Mouse (Mus musculus) liver, embryonic 14.5 days (tissue): ENCODE results near the gene Wdr4. TPM values are rescaled to one million over a fixed set of nuclear protein-coding genes. Genes with fewer than 3 reads are reported as not detected.
"Not testable (repeated sequence)": the region's sequence is repeated elsewhere in the genome, so short reads cannot be mapped to it uniquely, and the experiment has no call there.

Experiments
- ATAC-seq: fragments of 200-750 bp; cut with Nextera tagmentation; 2 replicates; pipeline ENCODE4 v1.8.0; 2017; ENCODE audit warnings: moderate number of reproducible peaks, mild to moderate bottlenecking, moderate library complexity; ENCODE audit not compliant: insufficient read depth
- DNase-seq, 3 experiments: peaks; one replicate each; pipeline ENCODE4 v3.0.0-alpha.2; 2012 to 2013; ENCODE audit warnings: low read depth in 3 of 3, low spot score in 3 of 3
- H3K27ac ChIP-seq: fragments of 300-500 bp; sonication (generic); 2 replicates; pipeline ENCODE4 v1.5.1; 2014; ENCODE audit warnings: moderate library complexity, mild to moderate bottlenecking, control low read depth, inconsistent platforms
- H3K27me3 ChIP-seq: fragments of 300-500 bp; sonication (generic); 2 replicates; pipeline ENCODE4 v1.6.1; 2014; ENCODE audit warnings: mild to moderate bottlenecking, low read length, moderate library complexity; ENCODE audit not compliant: control insufficient read depth, insufficient read depth
- H3K36me3 ChIP-seq: fragments of 300-500 bp; sonication (generic); replicated peaks from 2 replicates; pipeline ENCODE4 v1.6.1; 2014; ENCODE audit warnings: low read depth; ENCODE audit not compliant: control insufficient read depth, insufficient read depth
- H3K4me1 ChIP-seq, 2 experiments: fragments of 200-500 bp in 1 of 2; fragments of 300-500 bp in 1 of 2; sonication (generic) in 1 of 2; replicated peaks; 2 replicates each; pipeline ENCODE4 v1.6.1; 2012 to 2014; ENCODE audit warnings: antibody characterized with exemption in 1 of 2, inconsistent platforms in 1 of 2, low read length in 1 of 2; ENCODE audit not compliant: control insufficient read depth in 2 of 2, insufficient read depth in 2 of 2
- H3K4me2 ChIP-seq: fragments of 300-500 bp; sonication (generic); 2 replicates; pipeline ENCODE4 v1.6.1; 2014; ENCODE audit warnings: low read depth, mild to moderate bottlenecking, control low read depth, moderate library complexity
- H3K4me3 ChIP-seq, 2 experiments: fragments of 200-500 bp in 1 of 2; fragments of 300-500 bp in 1 of 2; sonication (generic) in 1 of 2; 2 replicates each; pipeline ENCODE4 v1.5.1; 2012 to 2014; ENCODE audit warnings: low read depth in 2 of 2, low read length in 2 of 2, mild to moderate bottlenecking in 2 of 2, control low read depth in 1 of 2, inconsistent platforms in 1 of 2, moderate library complexity in 1 of 2; ENCODE audit not compliant: insufficient read depth in 1 of 2
- H3K9ac ChIP-seq: fragments of 300-500 bp; sonication (generic); replicated peaks from 2 replicates; pipeline ENCODE4 v1.6.1; 2014; ENCODE audit warnings: mild to moderate bottlenecking, control low read depth, moderate library complexity
- H3K9me3 ChIP-seq: fragments of 300-500 bp; sonication (generic); 2 replicates; pipeline ENCODE4 v1.6.1; 2016; ENCODE audit warnings: low read length, mixed read lengths; ENCODE audit not compliant: control insufficient read depth
- CTCF ChIP-seq: IDR thresholded peaks from 2 replicates; pipeline ENCODE4 v1.5.1; 2016; ENCODE audit warnings: antibody characterized with exemption, low read depth, control low read depth
- EP300 ChIP-seq: IDR thresholded peaks from 2 replicates; pipeline ENCODE4 v1.6.1; 2016; ENCODE audit warnings: antibody characterized with exemption, low read depth
- WGBS: fragments of 180-500 bp; shearing (Covaris S2); extraction: QIAGEN DNeasy Blood & Tissue Kit; methylation state at CpG from one replicate; pipeline ENCODE4 v1.1.7; 2014; ENCODE audit not compliant: insufficient replicate concordance; 5-methylcytosine and 5-hydroxymethylcytosine counted together
- polyA plus RNA-seq, 2 experiments: library from polyadenylated mRNA; depleted of rRNA in 1 of 2; stranded (reverse) in 1 of 2; unstranded in 1 of 2; fragments of >200 nt; fragmentation: Nextera tagmentation in 1 of 2; extraction: Ambion mirVana in 1 of 2; gene quantifications; 2 replicates each; pipeline versions ENCODE4 v1.2.1 to v1.2.3; 2012 to 2014

Wdr4 gene
- polyA plus RNA-seq, 2 experiments = 14.1 to 21.1 TPM

- DNase-seq (no peak), ATAC-seq (no peak)
- no peaks in the 10 kb centered on the region for H3K36me3 ChIP-seq
- H3K9me3 ChIP-seq = no peaks in the 10 kb centered on the region
- no peak overlapping the region for H3K4me3 ChIP-seq
- no peak overlapping the region for H3K27ac ChIP-seq
- H3K9ac ChIP-seq = no peak overlapping the region
- no peak overlapping the region for H3K4me2 ChIP-seq
- no peak for TF ChIP-seq CTCF
- no peak for TF ChIP-seq EP300
- H3K4me1 ChIP-seq = peaks cover 0 to 2% of the 10 kb centered on the region in 2 experiments; a peak in 1 of 4 replicates
- H3K27me3 ChIP-seq = no peaks in the 10 kb centered on the region
- 66% methylated on average over 11 of the region's 11 CpGs for WGBS
Measured at GRCm38 (mm10) chr17:31557124-31557880, 37.5 kb upstream of the Wdr4 start.

DNA sequence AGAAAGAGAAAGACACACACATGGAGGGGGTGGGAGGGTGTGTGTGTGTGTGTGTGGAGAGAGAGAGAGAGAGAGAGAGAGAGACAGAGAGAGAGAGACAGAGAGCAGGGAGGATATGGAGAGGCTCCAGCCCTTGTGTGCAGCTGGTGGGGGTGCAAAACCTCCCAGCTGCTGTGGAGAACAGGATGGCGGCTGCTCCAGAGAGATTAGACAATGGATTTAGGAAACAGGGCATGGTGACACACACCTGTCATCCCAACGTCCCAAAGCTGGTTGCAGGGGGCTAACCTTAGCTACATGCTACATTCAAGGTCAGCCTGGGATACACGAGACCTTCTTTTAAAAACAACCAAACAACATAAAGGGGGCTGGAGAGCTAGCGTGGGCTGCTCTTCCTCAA lies 36.5 kb upstream of the Wdr4 start:
- ATAC-seq = no peak
- no peak for TF ChIP-seq CTCF
- TF ChIP-seq EP300 = no peak
- no peak overlapping the region for H3K4me3 ChIP-seq
- peaks cover 0 to 2% of the 10 kb centered on the region in 2 experiments; a peak in 1 of 4 replicates for H3K4me1 ChIP-seq
- no peak overlapping the region for H3K4me2 ChIP-seq
- no peaks in the 10 kb centered on the region for H3K36me3 ChIP-seq
- H3K9ac ChIP-seq = no peak overlapping the region
- no peaks in the 10 kb centered on the region for H3K9me3 ChIP-seq
- WGBS = 46% methylated on average over 4 of the region's 4 CpGs
- no peak overlapping the region for H3K27ac ChIP-seq
- no peaks in the 10 kb centered on the region for H3K27me3 ChIP-seq
- no peak for DNase-seq

DNA sequence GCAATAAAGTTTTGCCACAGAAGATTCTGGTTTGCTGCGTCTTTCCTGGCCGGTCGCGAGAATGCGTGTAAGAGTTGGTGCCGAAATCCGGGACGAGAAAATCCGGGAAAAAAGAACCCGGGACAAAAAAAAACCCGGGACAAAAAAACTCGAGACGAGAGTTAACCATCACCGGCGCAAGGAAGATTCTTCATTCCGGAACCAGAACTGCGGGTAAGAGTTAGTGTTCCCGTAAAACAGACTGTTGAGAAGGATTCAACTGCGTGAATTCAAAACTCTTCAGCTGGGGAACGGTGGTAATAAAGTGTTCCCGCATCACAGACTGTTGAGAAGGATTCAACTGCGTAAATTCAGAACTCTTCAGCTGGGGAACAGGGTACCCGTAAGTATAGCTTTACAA lies 32.8 kb upstream of the Wdr4 start:
- H3K36me3 ChIP-seq, H3K27me3 ChIP-seq, ATAC-seq, DNase-seq, H3K9ac ChIP-seq, H3K4me1 ChIP-seq, H3K4me3 ChIP-seq, H3K9me3 ChIP-seq, H3K4me2 ChIP-seq, H3K27ac ChIP-seq: not testable (repeated sequence)
- WGBS = 83% methylated on average over 22 of the region's 23 CpGs

- H3K27ac ChIP-seq = no peak overlapping the region
- no peak for DNase-seq
- no peaks in the 10 kb centered on the region for H3K27me3 ChIP-seq
- no peaks in the 10 kb centered on the region for H3K36me3 ChIP-seq
- no peak for ATAC-seq
- 55% methylated on average over 8 of the region's 8 CpGs for WGBS
- no peak overlapping the region for H3K4me2 ChIP-seq
- H3K9me3 ChIP-seq = no peaks in the 10 kb centered on the region
- no peak overlapping the region for H3K9ac ChIP-seq
- H3K4me1 ChIP-seq = no peaks in the 10 kb centered on the region
- no peak overlapping the region for H3K4me3 ChIP-seq
- no peak for TF ChIP-seq EP300
- no peak for TF ChIP-seq CTCF
Measured at GRCm38 (mm10) chr17:31549389-31549788, 29.6 kb upstream of the Wdr4 start.

GRCm38 (mm10) chr17:31547974-31548373 lies 28.2 kb upstream of the Wdr4 start:
- WGBS = 71% methylated on average over 3 of the region's 3 CpGs
- Histone ChIP-seq H3K27me3 (no peaks in the 10 kb centered on the region), H3K9ac (no peak overlapping the region), H3K9me3 (no peaks in the 10 kb centered on the region), H3K36me3 (no peaks in the 10 kb centered on the region), H3K4me1 (no peaks in the 10 kb centered on the region), H3K4me2 (no peak overlapping the region), H3K27ac (no peak overlapping the region), H3K4me3 (no peak overlapping the region)
- no peak for ATAC-seq
- DNase-seq = no peak
- TF ChIP-seq EP300 (no peak), CTCF (no peak)
